Mouse (Mus musculus) myocyte (in vitro differentiated cells): Measurements from ENCODE around the gene Pkdrej.

Source experiments
- CEBPB ChIP-seq: IDR thresholded peaks from 2 replicates; pipeline ENCODE4 v1.6.1; 2011; ENCODE audit warnings: mild to moderate bottlenecking, moderate library complexity; ENCODE audit not compliant: poor library complexity, insufficient read depth, severe bottlenecking
- E2F4 ChIP-seq: IDR thresholded peaks from one replicate; pipeline ENCODE4 v1.6.1; 2011; ENCODE audit warnings: mild to moderate bottlenecking, control low read depth, moderate library complexity; ENCODE audit not compliant: insufficient read depth
- MAX ChIP-seq: IDR thresholded peaks from one replicate; pipeline ENCODE4 v1.6.1; 2011; ENCODE audit warnings: low read depth, mild to moderate bottlenecking, control low read depth
- MYOD1 ChIP-seq, 3 experiments: IDR thresholded peaks; one replicate each; pipeline ENCODE4 v1.6.1; 2011; ENCODE audit warnings: control low read depth in 2 of 3, low read depth in 2 of 3, mild to moderate bottlenecking in 2 of 3, moderate library complexity in 1 of 3; ENCODE audit not compliant: insufficient read length in 2 of 3, control insufficient read depth in 1 of 3
- MYOG ChIP-seq, 3 experiments: IDR thresholded peaks; one replicate each; pipeline ENCODE4 v1.6.1; 2011; ENCODE audit warnings: control low read depth in 2 of 3, low read depth in 2 of 3, mild to moderate bottlenecking in 2 of 3; ENCODE audit not compliant: insufficient read length in 2 of 3, control insufficient read depth in 1 of 3, insufficient read depth in 1 of 3
- POLR2A ChIP-seq: IDR thresholded peaks from one replicate; pipeline ENCODE4 v1.6.1; 2011; ENCODE audit warnings: low read depth, mild to moderate bottlenecking, control low read depth, moderate library complexity; ENCODE audit not compliant: insufficient read length
- POLR2AphosphoS2 ChIP-seq: IDR thresholded peaks from one replicate; pipeline ENCODE4 v1.6.1; 2011; ENCODE audit warnings: low read depth, control low read depth; ENCODE audit not compliant: insufficient read length
- SRF ChIP-seq: IDR thresholded peaks from one replicate; pipeline ENCODE4 v1.6.1; 2011; ENCODE audit warnings: low read depth; ENCODE audit not compliant: control insufficient read depth, insufficient read length
- TCF3 ChIP-seq: IDR thresholded peaks from one replicate; pipeline ENCODE4 v1.6.1; 2011; ENCODE audit warnings: low read depth, control low read depth; ENCODE audit not compliant: insufficient read length
- USF1 ChIP-seq: IDR thresholded peaks from one replicate; pipeline ENCODE4 v1.6.1; 2011; ENCODE audit warnings: low read depth, mild to moderate bottlenecking, control low read depth, moderate library complexity

- TF ChIP-seq POLR2A, result no peak
- no peak for TF ChIP-seq USF1
- TF ChIP-seq TCF3, result no peak
- TF ChIP-seq E2F4, result no peak
- no peak for TF ChIP-seq POLR2AphosphoS2
- no peak for TF ChIP-seq CEBPB
- no peak for TF ChIP-seq SRF
- TF ChIP-seq MYOG (IDR thresholded peaks at IDR 0.05; ENCODE audit: control insufficient read depth in 1 of 3, insufficient read depth in 1 of 3, insufficient read length in 2 of 3, low read depth in 2 of 3), result no peak
- TF ChIP-seq MAX, result no peak
- TF ChIP-seq MYOD1 (IDR thresholded peaks at IDR 0.05; ENCODE audit: control insufficient read depth in 1 of 3, insufficient read length in 2 of 3, low read depth in 2 of 3), result no peak
Observed at GRCm38 (mm10) chr15:85771306-85772121, 50.0 kb downstream of the Pkdrej start.
